Mouse (Mus musculus): ENCODE measurements around the gene Mtx1. TPM values are rescaled to one million over a fixed set of nuclear protein-coding genes. Genes with fewer than 3 reads are reported as not detected.

Gene Mtx1
- 10 to 100 TPM; 58.0 to 60.0 TPM for total RNA-seq (2021)

DNA sequence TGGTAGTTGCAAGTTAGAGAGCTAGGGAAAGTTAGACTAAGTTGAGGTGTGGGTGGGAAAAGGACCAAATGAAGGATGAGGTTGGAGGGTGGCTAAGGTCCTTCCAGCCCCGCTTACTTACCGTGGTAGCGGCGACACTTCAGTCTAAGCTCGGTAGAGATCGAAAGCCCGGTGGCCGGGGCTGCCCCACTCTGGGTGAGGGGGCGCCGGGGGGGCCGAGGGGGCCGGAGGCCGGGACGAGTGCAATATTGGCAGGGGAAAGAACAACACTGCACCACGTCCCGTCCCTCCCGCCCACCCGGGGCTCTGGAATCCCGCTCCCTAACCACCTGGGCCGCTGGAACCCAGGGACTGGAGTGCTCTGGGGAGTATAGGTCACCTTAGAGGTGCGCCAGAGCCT is at the start of gene Mtx1:
Mtx1 (minus strand) TSS at position 189 of the 400 bp plus-strand sequence.
- no peak for DNase-seq
- intact Hi-C loops (cut with DNase I) = no loop called here

DNA sequence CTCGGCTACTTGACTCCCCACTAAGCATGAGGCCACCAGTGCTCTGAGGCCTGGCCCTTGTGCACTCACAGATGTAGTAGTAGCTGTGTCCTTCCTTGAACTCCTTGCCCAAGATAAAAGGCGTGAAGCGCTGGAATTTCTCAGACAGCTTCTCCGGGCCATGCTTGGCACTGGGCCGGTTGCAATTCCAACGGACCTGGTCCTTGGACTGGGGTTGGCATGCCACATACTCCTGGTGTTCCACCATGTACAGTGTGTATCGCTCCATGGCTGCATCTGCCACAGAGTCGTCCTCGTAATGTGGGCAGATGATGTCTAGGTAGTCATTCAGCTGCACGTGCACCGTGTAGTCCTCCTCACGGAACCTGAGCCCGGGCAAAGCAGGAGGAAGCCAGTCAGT is 49.2 kb upstream of the Mtx1 start:
- intact Hi-C loops (cut with DNase I) = no loop called here
- DNase-seq = no peak

DNA sequence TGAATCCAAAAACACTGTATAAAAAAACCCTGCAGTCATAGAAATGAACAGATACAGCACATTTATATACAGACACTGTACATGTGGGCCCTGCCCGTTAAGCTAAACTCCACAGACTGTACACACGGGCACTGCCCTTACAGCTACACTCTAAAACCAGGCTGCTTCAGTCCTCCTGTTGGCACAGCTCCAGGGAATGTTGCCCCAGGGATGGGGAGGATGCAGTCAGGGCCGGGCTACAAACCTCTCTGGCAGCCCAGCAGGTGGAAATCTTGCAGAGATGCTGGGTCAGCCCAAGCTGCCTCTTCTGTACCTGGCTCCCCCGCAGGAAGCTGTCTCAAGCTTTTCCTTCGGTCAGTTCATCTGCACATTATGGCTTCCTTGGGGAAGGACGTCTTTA is 44.9 kb upstream of the Mtx1 start:
- no peak for DNase-seq
- intact Hi-C loops (cut with DNase I) = no loop called here

DNA sequence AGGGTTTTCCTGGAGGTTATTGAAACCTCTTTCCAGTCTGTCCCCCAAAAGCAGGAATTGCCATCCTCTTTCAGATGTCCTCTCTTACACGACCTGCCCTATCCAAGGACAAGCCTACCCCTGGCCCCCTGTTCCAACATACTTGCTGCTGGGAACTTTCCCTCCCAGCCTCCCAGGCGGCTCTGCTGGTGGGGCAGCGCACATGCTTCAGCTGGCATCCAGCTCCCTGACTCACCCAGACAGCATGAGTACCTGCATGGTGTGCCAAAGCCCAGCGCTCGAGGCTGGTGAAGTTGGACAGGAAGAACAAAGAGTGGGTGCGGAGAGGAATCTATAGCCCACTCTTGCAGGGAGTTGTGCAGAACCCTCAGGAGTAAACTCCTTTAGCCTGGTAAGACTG is 44.0 kb upstream of the Mtx1 start:
- DNase-seq = peak; percentile 49 to 64
- intact Hi-C loops (cut with DNase I) = no loop called here

DNA sequence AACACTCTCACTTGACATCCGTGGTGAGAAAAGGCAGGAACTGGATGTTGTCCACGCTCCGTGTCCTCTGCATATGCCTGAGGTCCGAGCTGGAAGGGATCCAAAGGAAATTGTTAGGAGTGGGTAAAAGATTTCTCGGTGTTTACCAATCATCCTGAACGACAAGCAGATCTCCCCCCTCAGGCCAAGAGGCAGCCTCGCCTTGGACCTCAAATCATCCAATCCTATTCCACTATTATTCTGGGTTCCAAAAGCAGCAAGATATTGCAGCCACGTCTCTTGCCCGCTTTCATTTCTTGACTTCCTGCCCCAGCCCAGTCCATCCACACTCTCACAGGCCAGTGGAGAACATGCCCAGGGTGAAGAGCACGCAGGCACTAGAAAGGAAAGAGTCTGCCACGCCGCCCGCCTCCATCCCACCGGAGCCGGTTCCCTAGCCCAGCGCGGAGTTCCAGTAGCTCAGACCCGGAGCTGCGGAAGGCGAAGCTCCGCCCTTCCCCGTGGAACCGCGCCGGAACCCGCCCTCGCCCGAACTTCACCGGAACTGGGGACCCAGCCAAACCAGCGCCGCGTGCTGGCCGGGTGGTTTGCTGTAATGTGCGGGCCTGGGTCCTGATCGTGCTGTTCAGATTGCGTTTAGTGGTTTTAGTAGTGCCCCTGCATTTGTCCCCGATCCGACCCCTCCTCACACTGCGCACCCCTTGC is 43.3 kb upstream of the Mtx1 start, which contains the start of gene Slc50a1:
Slc50a1 (minus strand) TSS at position 520 of the 705 bp plus-strand sequence.
- DNase-seq = peak; percentile 92 to 93
- intact Hi-C loops (cut with DNase I) = no loop called here

DNA sequence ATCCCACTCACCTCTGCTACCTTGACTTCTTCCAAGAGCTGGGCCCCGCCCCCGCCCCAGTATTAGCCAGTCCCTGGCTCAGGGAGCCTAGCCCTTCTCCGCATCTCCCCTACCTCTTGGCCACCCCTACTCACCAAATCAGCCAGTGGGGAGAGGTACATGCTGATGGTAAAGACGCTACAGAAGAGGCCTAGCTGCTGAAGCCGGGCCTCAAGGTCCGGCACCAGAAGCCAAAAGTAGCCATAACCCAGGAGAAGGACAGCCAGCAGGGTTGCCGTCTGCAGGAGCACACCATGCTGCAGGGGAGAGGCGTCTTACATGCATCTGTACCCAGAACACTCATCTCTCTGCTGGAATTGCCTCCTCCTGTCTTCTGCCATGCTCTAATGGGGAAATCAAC is 42.0 kb upstream of the Mtx1 start:
- intact Hi-C loops (cut with DNase I) = loop anchor here (10.0 kb wide), 1 partner anchor 576 kb away; no protein-coding TSS in a partner anchor
- no peak for DNase-seq

DNA sequence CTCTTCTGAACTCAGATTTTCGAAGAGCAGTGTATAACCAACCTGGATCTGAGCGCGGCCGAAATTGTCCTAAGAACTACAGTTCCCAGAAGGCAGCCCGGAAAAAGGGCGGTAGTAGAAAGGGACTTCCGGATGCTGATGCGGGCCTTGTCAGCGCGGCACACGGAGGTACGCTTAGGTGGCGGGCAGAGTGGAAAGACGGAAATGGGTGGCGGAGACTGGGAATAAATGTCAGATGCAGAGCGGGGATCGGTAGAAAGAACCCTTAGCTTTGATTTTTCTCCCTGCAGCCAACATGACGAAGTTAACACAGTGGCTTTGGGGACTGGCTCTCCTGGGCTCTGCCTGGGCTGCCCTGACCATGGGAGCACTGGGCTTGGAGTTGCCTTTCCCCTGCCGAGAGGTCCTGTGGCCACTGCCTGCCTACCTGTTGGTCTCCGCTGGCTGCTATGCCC is 39.6 kb upstream of the Mtx1 start:
- DNase-seq = peak; percentile 75 to 77
- intact Hi-C loops (cut with DNase I) = loop anchor here (1.0 to 10.0 kb wide), 2 partner anchors 14 to 578 kb away; no protein-coding TSS in a partner anchor

DNA sequence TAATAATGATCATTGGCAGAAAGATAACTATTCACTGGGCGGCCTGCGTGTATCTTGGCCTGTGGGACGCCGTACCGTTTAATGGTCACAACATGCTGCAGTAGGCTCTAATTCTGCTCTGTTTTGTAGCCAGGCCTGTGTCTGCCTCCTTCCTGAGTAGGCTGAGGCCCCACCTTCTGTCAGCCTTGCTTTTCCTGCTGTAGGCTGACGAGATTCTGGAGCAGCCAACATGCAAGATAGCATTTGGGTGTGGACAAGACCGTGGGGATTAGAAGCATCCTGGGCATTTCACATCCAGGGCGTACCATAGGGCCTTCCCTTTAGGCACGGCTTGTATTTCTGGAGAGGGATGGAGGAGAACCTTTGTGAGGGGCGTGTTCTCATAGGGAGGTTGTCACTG is 35.5 kb upstream of the Mtx1 start:
- DNase-seq = peak; percentile 38 to 39
- intact Hi-C loops (cut with DNase I) = loop anchor here (10.0 kb wide), 1 partner anchor 582 kb away; no protein-coding TSS in a partner anchor

DNA sequence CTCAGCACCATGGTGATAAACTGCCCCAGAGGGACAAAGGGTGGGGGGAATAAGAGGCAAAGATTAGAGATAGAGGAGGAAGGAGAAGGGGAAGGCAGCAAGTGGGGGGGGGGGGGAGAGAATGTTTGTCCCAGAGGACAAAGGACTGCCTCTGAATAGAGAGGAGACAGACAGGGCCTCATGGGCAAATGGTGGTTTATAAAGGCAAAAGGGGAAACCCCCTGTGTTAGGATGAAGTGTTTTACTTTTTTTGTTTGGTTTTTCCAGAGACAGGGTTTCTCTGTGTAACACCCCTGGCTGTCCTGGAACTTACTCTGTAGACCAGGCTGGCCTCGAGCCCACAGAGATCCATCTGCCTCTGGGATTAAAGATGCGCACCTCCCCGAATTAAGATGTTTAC is 33.3 kb upstream of the Mtx1 start:
- intact Hi-C loops (cut with DNase I) = loop anchor here (10.0 kb wide), 1 partner anchor 585 kb away; no protein-coding TSS in a partner anchor
- no peak for DNase-seq

DNA sequence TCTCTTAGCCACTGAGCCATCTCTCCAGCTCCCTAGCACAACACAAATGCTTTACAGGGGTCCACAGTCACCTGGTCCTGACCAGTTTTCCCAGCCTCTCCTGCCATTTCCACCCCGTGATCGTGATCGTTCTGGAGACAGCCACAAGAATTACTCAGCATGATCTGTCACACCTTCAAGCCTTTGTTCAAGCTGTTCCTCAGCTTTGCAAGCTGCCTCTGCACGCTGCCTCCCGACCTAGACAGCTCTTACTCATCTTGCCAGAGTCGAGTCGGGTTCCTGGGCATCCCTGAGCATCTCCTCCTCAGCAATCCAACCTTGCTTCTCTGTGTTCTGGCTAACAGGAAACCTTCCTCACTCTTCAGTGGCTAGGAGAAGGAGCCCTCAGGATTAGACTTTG is 32.2 kb upstream of the Mtx1 start, which contains the start of gene Dpm3:
Dpm3 (plus strand) TSS at position 283 of the 400 bp plus-strand sequence.
- DNase-seq = no peak
- intact Hi-C loops (cut with DNase I) = no loop called here

DNA sequence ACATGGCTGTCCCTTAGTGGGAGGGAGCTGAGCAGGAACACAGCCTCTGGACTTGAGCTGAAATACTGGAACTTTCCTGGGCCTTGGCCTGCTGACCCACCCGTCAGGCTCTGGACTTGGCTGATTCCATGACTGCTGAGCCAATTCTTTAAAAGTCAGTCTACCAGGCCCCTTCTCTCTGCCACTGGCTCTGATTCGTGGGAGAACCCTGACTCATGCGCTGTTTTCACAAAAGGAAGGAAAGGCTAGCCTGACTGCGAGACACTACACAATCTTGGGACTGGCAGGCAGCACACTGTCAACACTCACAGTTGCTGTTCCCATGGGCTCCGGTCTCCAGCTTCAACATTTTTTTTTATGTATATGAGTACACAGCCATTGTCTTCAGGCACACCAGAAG is 29.3 kb upstream of the Mtx1 start:
- intact Hi-C loops (cut with DNase I) = no loop called here
- DNase-seq = peak in 1 of 2 experiments; percentile 26

DNA sequence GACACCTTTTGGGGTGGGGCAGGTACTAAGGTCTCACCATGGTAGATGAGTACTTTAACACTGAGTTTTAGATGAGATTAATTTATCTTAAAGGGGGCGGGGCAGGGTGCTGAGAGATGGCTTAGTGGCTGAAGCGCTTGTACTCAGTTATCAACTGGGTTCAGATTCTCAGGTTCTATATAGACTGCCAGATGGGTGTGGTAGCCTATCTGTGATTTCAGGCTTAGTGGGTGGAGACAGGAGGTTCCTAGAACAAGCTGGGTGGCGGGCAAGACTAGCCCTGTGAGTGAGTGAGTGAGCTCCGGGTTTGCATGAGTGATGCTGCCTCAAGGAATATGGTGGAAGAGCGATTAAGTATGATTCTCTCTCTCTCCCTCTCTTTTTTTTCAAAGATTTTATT is 28.1 kb upstream of the Mtx1 start:
- intact Hi-C loops (cut with DNase I) = loop anchor here (5.0 kb wide), 1 partner anchor 97 kb away; no protein-coding TSS in a partner anchor
- no peak for DNase-seq

DNA sequence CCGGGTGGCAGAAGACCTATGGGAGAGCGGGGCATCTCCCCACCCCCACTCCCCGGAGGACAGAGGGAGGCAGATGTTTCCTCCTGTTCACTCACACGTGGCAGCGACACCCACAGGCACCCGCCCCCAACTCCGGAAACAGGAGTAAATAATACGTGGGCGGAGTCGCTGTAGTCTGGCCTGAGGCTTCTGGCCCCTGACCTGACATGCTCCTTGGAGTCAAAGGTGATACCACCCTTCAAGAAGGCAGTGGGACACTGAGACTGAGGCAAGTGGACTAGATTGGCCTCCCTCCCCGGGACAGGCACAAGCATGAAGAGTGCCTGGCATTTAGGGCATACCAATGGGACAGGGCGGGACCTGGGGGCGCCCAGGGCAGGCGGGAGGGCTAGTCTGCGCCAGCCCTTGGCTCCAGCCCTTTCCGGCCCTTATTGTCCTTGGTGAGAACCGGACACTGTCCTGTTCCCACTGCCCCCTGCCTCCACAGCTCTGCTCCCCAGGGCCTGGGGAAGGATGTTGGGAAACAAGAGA is 24.5 kb upstream of the Mtx1 start:
- intact Hi-C loops (cut with DNase I) = loop anchor here (5.0 kb wide), 1 partner anchor 101 kb away; no protein-coding TSS in a partner anchor
- DNase-seq = peak; percentile 68 to 81

DNA sequence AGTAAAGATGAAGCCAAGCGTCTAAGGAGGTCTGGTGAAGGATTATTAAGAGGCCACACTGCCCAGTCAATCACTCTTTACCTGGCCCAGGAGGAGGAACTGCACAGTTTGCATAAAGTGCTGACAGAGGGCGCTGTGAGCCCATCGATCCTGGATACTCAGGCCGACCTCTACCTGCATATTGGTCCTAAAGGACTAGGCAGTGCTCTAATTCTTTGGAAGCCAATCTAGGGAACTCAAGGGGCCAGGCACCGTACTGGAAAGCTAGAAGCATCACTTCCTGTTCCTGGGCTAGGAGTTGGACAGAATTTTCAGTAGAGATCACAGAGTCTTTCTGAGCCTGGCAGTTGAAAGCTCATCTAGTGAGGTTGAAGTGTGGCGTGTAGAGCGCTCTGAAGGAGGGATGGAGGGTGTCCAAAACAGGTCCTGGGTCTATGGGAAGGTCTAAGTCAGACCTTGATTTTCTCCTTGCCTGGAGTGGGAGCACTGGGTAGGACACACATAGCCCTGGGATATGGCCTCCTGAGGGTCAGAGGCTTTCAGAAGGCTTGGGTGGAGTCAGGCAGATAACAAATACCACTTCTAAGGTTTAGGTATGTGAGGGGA is 23.6 kb upstream of the Mtx1 start:
- intact Hi-C loops (cut with DNase I) = loop anchor here (1.0 to 5.0 kb wide), 3 partner anchors 32 to 102 kb away; no protein-coding TSS in a partner anchor
- DNase-seq = peak; percentile 75 to 79

DNA sequence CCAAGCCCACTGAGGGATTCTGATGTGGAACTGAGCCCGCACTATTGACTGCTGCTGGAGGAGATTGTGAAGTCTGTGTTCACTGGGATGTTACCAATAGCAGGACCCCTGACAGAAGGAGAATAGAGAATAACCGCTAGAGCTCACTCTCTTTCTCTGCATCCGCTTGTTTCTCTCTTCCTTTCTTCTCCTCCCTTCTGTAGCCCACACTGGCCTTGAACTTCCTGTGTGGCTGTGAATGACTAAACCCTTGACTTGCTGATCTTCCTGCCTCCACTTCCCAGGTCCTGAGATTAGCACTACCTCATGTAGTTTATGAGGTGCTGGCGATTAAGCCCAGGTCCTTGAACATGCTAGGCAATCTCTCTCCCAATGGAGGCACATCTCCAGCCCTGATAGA is 20.6 kb upstream of the Mtx1 start:
- no peak for DNase-seq
- intact Hi-C loops (cut with DNase I) = no loop called here

DNA sequence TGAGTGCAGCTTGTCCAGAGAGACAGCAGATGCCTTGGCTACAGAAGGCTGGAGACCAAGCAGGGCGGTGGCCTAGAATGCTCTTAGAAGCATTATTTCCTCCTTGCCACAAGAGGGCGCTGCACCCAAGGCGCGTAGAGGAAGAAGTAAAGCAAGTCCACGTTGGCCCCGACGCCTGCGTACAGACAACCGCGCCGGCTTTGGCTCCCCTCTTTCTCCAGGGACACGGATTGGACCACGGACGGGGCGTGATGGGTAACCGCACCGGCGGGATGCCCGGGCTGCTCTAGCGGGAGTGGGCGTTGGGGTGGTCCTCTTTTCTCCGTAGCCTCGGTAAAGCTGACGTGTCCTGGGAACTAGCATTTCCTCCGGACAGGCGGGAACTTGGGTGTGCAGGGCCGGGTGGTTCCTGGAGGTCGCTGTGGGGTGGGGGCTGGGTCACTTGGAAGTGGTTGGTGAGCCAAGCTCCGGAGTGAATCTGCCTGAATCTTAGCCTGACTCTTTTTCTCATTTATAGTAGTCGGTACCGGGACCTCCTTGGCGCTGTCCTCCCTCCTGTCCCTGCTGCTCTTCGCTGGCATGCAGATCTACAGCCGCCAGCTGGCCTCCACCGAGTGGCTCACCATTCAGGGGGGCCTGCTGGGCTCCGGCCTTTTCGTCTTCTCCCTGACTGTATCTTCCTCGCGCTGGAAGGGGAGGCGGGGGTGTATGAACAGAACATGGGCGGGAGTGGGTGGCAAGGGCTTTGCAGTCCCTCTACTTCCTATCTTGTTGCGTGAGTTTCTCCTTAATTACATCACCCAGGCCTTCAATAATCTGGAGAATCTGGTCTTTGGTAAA is 19.6 kb upstream of the Mtx1 start, which contains the start of gene Trim46:
Trim46 (minus strand) TSS at position 49 of the 840 bp plus-strand sequence.
- peak; percentile 90 to 93 for DNase-seq
- intact Hi-C loops (cut with DNase I) = no loop called here

DNA sequence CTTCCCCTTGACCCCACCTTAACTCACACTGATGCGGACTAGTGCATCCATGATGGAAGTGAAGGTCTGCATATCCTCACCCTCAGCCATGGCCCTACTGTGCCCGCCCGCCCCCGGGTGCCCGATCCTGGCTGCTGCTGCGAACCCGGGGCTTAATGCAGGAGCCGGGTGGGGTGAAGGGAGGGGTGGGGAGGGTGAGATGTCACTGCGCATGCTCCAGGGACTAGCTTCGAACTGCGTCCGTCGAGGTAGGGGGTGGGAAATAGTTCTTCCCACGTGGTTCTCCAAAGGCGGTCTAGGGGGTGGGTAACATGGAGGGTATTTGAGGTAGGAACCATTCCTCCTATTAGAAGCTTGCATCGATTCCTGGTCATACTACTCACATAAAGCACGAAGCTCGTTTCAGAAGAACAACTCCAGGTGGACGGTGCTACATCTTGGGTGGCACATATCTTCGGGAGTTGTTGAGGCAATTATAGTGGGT is 18.8 kb upstream of the Mtx1 start, which contains the start of gene Krtcap2:
Krtcap2 (plus strand) TSS at position 279 of the 484 bp plus-strand sequence.
- peak; percentile 32 to 48 for DNase-seq
- intact Hi-C loops (cut with DNase I) = no loop called here

DNA sequence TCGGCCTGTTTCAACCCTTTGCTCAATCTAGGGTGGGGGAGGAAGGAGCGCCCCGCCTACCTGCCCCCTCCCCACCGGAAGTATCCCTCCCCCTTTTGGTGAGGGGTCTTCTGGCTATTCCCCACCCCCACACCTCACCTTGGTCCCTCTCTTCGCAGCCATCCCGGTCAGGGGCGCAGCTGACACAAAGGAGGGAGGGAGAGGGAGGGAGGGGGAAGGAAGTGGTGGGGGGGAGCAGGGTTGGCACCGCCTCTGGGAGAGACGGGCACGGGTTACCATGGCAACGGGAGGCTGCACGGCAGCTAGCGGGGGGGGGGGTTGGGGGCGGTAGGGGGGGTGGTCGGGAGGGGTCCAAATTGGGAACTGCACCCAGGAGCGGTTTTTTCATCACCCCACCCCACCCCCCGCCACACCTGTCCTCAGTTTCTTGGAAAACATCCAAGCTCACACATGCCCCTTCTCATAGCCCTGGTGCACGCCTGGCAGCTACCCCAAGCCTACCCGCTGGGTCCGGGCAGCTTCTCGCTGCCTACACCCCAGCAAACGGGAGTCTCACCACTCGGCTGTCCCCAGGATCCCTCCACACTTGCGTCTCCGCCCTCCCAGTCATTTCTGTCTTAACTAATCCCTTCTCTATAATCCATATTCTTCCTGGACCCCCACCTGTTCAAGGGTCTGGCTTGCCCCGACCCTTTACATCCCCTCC is 18.2 kb upstream of the Mtx1 start:
- no peak for DNase-seq
- intact Hi-C loops (cut with DNase I) = no loop called here

DNA sequence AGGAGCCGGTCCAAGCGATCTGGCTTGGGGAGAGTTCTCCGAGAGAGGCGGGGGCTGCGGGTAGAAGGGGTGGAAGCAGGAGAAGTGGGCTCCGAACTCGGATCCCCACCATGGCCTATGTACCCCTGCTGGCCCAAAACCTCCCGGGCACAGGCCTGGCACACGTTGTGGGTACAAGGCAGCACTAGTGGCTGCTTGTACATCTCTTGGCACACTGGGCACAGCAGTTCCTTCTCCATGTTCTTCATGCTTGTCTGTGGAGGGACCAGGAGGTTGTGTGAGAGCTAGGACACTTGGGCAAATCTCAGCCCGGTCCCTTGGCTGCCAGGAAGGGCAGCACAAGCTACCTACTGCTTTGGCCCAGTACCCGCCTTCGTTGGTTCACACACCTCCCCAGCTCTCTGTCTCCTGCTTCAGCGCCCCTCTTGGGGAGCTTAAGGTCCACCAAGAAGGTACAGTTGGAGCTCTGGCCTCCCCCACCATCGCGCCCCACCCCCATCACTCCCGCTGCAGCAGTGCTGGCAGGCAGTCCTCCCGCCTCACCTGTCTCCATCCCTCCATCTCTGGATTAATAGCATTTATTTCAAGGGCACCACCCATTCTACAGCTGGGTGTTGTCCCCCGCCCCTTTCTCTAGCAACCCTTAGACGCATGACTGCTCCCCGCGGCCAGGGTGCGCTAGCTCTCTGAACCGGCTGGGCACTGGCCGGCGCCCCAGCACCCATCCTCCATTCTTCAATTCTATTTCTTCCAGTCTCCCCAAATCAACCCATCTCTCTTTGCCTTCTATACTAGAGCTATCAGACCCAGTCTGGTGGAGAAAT is 17.5 kb upstream of the Mtx1 start:
- DNase-seq = no peak
- intact Hi-C loops (cut with DNase I) = no loop called here

All from heart, postnatal 36 days (tissue).